Mouse (Mus musculus) G1E (cell line): ENCODE data around the gene Polr3c. TPM values are rescaled to one million over a fixed set of nuclear protein-coding genes. Genes with fewer than 3 reads are reported as not detected.

Source experiments
- ATAC-seq: 2 replicates; pipeline ENCODE4 v1.8.0; 2016; ENCODE audit warnings: mild to moderate bottlenecking; ENCODE audit not compliant: insufficient number of reproducible peaks, poor library complexity, low FRiP score, severe bottlenecking; ENCODE audit errors: extremely low read depth
- DNase-seq: peaks from one replicate; pipeline ENCODE4 v3.0.0; 2012; ENCODE audit warnings: low spot score
- H3K27me3 ChIP-seq: 2 replicates; pipeline ENCODE4 v1.6.1; 2012; ENCODE audit warnings: mild to moderate bottlenecking, low read length, inconsistent platforms; ENCODE audit not compliant: insufficient read depth
- H3K36me3 ChIP-seq: replicated peaks from 2 replicates; pipeline ENCODE3; 2012; ENCODE audit warnings: mild to moderate bottlenecking, inconsistent platforms
- H3K4me1 ChIP-seq: 2 replicates; pipeline ENCODE4 v1.6.1; 2012; ENCODE audit warnings: low read depth, low read length, inconsistent platforms, mixed read lengths; ENCODE audit not compliant: insufficient read depth
- H3K4me3 ChIP-seq: 2 replicates; pipeline ENCODE4 v1.5.1; 2012; ENCODE audit warnings: low read depth, mild to moderate bottlenecking, inconsistent platforms, low read length, moderate library complexity, mixed read lengths
- H3K9me3 ChIP-seq: replicated peaks from 2 replicates; pipeline ENCODE4 v1.6.1; 2012; ENCODE audit warnings: inconsistent platforms
- CTCF ChIP-seq: IDR thresholded peaks from 2 replicates; pipeline ENCODE4 v1.5.1; 2012; ENCODE audit warnings: low read depth, low read length, inconsistent platforms, mixed read lengths
- GATA1 ChIP-seq: IDR thresholded peaks from 2 replicates; pipeline ENCODE4 v1.6.1; 2012; ENCODE audit warnings: borderline replicate concordance, low read length, inconsistent platforms, mixed read lengths
- GATA2 ChIP-seq: IDR thresholded peaks from 2 replicates; pipeline ENCODE4 v1.6.1; 2012; ENCODE audit warnings: low read depth, low read length, inconsistent platforms, borderline replicate concordance
- POLR2AphosphoS5 ChIP-seq: IDR thresholded peaks from 2 replicates; pipeline ENCODE4 v1.6.1; 2012; ENCODE audit warnings: low read depth, low read length, inconsistent platforms; ENCODE audit not compliant: insufficient replicate concordance
- TAL1 ChIP-seq: conservative IDR thresholded peaks from 2 replicates; pipeline ENCODE4 v1.6.1; 2012; ENCODE audit warnings: low read depth, low read length, inconsistent platforms, mixed read lengths
- polyA plus RNA-seq: library from polyadenylated mRNA; stranded (reverse); fragments of >175 nt; gene quantifications from 2 replicates; pipeline ENCODE4 v1.2.3, GENCODE M21; 2012
- total RNA-seq, 2 experiments: library from RNA; stranded (forward) in 1 of 2; stranded (reverse) in 1 of 2; fragments of 200-1000 nt in 1 of 2; fragments of >200 nt in 1 of 2; fragmentation: Nextera tagmentation in 1 of 2; gene quantifications; 2 replicates each; pipeline ENCODE4 v1.2.3; 2014 to 2017

The Polr3c gene
- total and polyA plus RNA-seq, 3 experiments, result 8.9 to 79.4 (median 27.9) TPM

DNA sequence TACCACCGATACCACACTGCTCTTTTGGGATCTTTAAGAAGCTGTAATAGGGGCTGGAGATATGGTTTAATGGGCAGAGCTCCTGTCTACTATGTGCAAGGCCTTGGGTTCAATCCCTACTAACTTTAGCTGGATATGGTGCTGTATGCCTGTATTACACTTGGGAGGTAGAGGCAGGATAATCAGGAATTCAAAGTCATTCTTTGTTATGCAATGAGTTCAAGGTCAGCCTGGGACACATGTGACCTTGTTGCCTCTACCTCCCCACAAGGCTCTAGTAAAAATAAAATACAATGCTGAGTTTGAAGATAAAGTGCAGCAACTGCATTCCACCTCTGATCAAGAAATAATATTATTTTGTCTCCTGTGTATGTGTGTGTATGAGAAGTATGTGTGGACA, 6.6 kb upstream of the Polr3c start:
- TF ChIP-seq CTCF (no peak), GATA1 (no peak), GATA2 (no peak), POLR2AphosphoS5 (no peak), TAL1 (no peak)
- Histone ChIP-seq H3K4me3 (no peak overlapping the region), H3K27me3 (no peaks in the 10 kb centered on the region), H3K36me3 (peaks cover 32% of the 10 kb centered on the region), H3K4me1 (peaks cover 26% of the 10 kb centered on the region), H3K9me3 (no peaks in the 10 kb centered on the region)
- no peak for ATAC-seq
- no peak for DNase-seq

DNA sequence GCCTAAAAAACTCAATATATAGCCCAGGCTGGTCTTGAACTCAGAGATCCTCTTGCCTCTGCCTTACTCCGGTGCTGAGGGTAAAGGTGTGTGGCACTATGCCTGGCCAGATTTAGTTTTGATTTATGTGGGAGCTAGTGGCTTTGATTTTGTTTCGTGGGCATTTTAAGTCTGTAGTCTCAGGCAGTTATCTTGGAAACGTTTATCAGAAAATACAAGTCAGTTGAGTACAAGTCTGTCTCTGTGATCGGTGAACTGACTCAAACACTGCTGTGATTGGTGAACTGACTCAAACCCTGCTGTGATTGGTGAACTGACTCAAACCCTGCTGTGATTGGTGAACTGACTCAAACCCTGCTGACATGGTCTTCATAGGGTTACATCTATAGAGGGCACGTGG, 3.4 kb upstream of the Polr3c start:
- no peak for ATAC-seq
- Histone ChIP-seq H3K9me3 (no peaks in the 10 kb centered on the region), H3K4me1 (peaks cover 38% of the 10 kb centered on the region), H3K36me3 (peaks cover 13% of the 10 kb centered on the region), H3K27me3 (no peaks in the 10 kb centered on the region), H3K4me3 (no peak overlapping the region)
- no peak for DNase-seq
- TF ChIP-seq TAL1 (no peak), GATA1 (no peak), CTCF (no peak), POLR2AphosphoS5 (no peak), GATA2 (no peak)

DNA sequence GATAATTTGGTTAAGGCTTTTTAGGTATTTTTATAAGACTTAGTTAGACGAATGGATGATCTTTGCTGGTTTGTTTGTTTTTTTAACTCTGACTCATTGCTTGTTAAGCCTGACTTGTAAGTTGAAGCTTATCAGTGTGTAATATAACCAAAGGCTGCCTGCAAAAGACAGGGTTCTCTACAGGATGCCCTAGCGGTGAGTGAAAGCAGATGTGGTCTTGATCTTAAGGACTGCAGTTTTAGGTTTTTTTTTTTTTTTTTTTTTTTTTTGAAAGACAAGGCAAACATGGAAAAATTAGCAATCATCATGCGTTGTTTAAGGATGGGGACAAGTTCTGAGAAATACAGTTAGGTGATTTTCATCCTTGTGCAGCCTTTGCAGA, 2.0 kb upstream of the Polr3c start:
- no peak overlapping the region for H3K4me3 ChIP-seq

DNA sequence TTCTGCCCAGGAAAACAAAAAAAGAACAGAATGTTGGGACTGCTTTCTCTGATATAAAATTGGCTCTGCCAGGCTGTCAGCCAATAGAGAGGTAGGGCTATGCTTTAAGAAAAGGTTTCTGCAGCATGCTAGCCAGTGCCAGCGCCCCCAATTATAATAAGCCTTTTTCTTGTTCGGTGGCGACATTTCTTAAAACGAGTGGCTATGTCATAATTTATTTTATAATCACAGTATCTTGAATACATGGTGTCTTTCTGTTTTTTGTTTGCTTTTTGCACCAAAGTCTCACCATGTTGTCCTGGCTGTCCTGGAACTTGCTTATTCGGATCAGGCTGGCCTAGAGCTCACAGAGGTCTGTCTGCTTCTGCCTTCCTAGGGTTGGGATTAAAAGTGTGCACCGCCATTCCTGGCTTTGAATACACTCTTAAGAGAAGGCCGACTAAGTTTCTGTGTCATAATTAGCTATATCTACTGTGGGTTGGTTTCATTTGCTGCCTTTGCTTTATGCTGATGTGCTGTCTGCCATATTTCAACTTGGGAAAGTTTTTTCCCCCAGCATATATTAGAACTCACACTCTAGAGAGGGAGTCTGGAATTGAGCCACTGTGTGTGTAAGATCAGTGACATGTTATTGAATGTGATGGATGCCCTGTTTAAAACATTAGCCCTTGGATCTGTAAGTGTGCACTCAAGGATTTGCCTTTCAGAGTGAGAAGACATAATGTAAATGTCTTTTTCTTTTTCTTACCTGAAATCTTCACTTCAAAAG, 1.4 kb upstream of the Polr3c start:
- DNase-seq (no peak), ATAC-seq (no peak)
- peaks cover 28% of the 10 kb centered on the region for H3K36me3 ChIP-seq

More for the DNA sequence above, 2.0 kb upstream of the Polr3c start:
- peaks cover 39% of the 10 kb centered on the region for H3K4me1 ChIP-seq
- ATAC-seq (no peak), DNase-seq (no peak)
- no peaks in the 10 kb centered on the region for H3K9me3 ChIP-seq
- peaks cover 25% of the 10 kb centered on the region for H3K36me3 ChIP-seq
- TF ChIP-seq POLR2AphosphoS5 (no peak), TAL1 (no peak), GATA1 (no peak), GATA2 (no peak), CTCF (no peak)
- H3K27me3 ChIP-seq, result no peaks in the 10 kb centered on the region

DNA sequence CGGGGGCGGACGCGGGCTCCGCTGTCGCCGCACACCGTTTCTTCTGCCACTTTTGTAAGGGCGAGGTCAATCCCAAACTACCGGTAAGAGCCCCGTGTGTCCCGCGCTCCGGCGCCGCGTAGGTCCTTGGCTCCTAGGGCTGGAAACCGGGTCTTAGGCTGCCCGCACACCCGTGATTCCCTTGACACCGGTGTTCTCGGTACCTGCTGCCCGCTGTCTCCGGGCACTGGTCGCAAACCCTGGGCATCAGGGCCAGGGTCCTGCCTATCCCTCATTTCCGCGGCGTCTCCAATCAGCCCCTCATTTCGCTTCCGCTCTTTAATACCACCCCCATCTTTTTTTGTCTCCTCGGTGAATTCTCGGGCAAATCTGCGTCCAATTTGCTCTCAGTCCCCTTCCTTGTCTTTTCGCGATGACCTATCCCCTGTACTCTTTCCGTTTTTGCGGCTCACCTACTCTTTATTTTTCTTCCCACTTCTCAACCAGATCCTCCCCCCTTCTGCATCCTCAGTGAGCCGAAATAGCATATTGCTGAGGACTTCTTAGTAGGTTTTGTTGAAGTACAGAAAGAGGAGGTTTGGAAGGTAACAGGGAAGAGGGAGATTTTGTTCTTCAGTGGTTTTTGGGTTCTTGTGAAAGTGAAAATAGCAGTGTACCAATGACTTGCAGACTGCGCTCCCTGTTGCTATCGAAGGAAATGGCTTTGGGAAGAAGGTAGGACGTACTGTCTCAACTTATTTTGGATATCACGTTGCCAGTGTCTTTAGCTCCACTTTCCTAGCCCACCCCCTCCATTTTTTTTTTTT, 603 bp upstream of the Polr3c start:
- no peak for TF ChIP-seq CTCF
- TF ChIP-seq TAL1, result no peak
- TF ChIP-seq POLR2AphosphoS5, result no peak
- no peak for TF ChIP-seq GATA2
- Histone ChIP-seq H3K36me3 (peaks cover 36% of the 10 kb centered on the region), H3K4me3 (peak overlapping the region; percentile 99), H3K4me1 (peaks cover 44% of the 10 kb centered on the region), H3K27me3 (no peaks in the 10 kb centered on the region), H3K9me3 (no peaks in the 10 kb centered on the region)
- DNase-seq (peak; percentile 18), ATAC-seq (no peak)

More for the DNA sequence above, 1.4 kb upstream of the Polr3c start:
- H3K4me1 ChIP-seq, result peaks cover 37% of the 10 kb centered on the region
- H3K27me3 ChIP-seq, result no peaks in the 10 kb centered on the region
- H3K9me3 ChIP-seq, result no peaks in the 10 kb centered on the region
- H3K4me3 ChIP-seq, result peak overlapping the region; percentile 99; the same call in 1 of the 2 replicates
- no peak for TF ChIP-seq TAL1
- no peak for TF ChIP-seq CTCF
- TF ChIP-seq POLR2AphosphoS5, result no peak
- TF ChIP-seq GATA2, result no peak
- TF ChIP-seq GATA1, result no peak

DNA sequence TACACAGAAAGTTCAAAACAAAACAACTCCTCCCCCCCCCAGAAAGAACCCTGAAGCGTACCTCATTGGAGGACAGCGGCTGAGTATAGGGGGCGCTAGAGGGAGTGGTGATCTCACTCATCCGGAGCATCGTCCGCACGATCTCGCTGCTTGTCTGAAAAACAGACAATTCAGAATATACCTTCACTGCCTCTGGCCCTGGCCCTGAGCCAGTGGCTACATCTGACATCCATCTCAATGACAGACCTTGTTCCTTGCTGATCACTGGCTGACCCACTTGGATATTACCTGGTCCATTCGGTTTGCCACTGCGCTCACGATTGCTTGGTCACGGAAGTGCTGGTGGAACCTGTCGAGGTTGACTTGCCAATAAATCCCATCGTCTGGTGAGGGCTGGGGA, 8.3 kb downstream of the Polr3c start:
- H3K36me3 ChIP-seq, result peaks cover 91% of the 10 kb centered on the region
- TF ChIP-seq GATA1 (no peak), GATA2 (no peak), CTCF (no peak), TAL1 (no peak), POLR2AphosphoS5 (no peak)
- H3K4me1 ChIP-seq, result peaks cover 15% of the 10 kb centered on the region; the same call in 1 of the 2 replicates
- no peak for DNase-seq
- H3K4me3 ChIP-seq, result no peak overlapping the region
- no peak for ATAC-seq
- no peaks in the 10 kb centered on the region for H3K27me3 ChIP-seq
- no peaks in the 10 kb centered on the region for H3K9me3 ChIP-seq
